Mouse (Mus musculus) ES-E14 (cell line): Measurements from ENCODE around the gene Pradc1.

Source experiments
- HCFC1 ChIP-seq: IDR thresholded peaks from 2 replicates; pipeline ENCODE4 v1.6.1; 2012; ENCODE audit warnings: low read length, inconsistent platforms, borderline replicate concordance; ENCODE audit not compliant: insufficient read depth
- ZNF384 ChIP-seq: IDR thresholded peaks from 2 replicates; pipeline ENCODE4 v1.6.1; 2012; ENCODE audit warnings: low read depth, low read length, inconsistent platforms

GRCm38 (mm10) chr6:85496976-85497375 is 45.2 kb upstream of the Pradc1 start:
- TF ChIP-seq ZNF384 = no peak
- no peak for TF ChIP-seq HCFC1
